Mouse (Mus musculus) kidney, postnatal 14 days (tissue): ENCODE data around the gene Hsd3b1.
"Not testable (repeated sequence)": the region's sequence is repeated elsewhere in the genome, so short reads cannot be mapped to it uniquely, and the experiment has no call there.

ENCODE experiments used
- DNase-seq: peaks from one replicate; pipeline ENCODE4 v3.0.0; 2022; ENCODE audit warnings: mixed read lengths

Hsd3b1 gene

DNA sequence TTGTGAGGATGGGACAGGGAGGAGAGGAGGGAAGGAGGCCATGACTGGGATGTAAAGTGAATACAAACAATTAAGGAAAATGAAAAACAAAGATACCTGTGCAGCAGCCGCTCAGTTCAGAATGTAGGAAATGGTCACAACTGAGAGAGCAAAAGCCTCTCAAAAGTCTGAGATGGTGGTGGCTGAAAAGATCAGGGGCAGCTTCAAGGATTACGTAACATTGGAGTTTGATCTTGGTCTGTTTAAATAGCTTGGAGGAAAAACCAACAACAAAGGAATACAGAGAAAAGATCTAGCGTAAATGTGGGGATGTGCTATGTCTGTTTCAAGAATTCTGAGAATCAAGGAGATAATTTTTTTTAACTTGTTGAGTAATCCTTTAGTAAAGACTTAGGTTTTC is at the start of gene Hsd3b1:
TSS of gene Hsd3b1 (minus strand) at position 219 of the 400 bp plus-strand sequence.
- no peak for DNase-seq

DNA sequence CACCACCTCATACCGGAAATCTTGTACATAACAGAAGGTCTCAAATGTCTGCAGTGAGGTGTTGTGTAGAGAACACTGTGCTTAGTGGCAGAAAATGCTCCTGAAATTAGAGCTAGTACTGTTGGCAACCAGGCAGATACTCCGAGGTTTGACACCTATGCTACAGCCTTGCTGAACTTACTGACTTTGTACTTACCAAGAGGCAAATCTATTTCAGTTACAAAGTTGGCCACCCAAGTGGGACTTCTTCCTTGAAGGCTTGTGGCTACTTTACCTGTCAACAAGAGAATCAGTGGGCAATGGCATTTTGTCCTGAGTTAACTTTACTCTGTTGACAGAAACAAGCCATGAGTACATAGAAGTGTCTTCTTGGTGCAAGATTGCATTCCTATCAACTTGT is 38.0 kb upstream of the Hsd3b1 start:
- no peak for DNase-seq

DNA sequence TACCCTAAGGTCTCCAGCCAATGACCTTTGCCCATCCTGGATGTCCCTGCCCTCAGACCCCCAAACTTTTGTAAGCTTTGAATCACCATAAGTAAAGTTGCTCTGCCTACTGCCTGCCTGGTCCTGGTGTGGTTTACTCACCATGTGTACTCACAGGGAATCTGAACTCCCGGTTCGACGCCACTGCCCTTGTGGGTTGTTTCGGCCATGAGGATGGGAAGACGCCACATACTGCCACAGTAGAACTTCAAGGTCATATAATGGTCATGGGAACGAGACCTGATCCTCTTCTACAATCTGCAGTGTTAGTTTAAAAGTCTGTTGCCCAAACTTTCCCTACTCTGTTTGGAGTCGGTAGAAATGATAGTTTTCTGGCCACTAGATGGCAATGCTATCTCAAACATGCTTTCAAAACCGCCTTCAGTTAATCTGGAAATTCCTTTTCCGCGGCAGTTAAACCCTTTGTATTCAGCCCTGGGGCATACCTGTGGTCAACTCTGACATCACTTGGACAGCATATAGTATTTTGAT is 35.5 kb upstream of the Hsd3b1 start:
- DNase-seq = peak; percentile 56

DNA sequence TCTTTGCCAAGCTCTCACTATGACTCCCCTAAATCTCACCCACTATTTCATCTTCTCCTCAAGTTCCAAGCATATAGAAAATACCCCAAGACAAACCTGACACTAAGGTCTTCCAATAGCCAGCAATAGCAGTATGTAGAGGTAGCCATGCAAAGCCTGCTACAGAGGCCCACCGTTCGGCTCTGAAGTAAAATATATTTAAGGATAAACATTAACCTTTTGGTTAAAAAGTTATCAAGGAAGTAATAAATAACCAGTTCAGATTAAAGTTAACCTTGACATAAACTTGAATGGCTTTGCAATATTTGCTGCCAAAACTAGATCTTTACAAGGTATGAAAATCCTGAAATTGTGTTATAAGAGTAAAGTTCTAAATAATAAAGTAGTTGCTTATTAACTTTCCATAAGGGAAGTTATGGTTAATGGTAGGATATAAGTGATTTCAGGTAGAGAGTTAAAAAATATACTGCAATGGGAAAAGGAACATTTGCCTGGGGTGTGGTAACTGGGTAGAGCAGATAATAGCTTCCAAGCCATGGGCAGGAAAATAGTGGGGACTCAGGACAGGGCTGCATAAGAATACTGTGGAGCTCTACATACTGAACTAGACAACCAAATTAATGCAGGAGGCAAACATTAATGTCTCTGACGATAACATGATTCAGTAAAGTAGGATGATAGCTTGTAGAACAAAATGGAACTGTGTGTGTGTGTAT is 33.6 kb upstream of the Hsd3b1 start, which contains the start of gene Hao2:
TSS of gene Hao2 (minus strand) at position 183 of the 716 bp plus-strand sequence.
- DNase-seq = peak; percentile 45

DNA sequence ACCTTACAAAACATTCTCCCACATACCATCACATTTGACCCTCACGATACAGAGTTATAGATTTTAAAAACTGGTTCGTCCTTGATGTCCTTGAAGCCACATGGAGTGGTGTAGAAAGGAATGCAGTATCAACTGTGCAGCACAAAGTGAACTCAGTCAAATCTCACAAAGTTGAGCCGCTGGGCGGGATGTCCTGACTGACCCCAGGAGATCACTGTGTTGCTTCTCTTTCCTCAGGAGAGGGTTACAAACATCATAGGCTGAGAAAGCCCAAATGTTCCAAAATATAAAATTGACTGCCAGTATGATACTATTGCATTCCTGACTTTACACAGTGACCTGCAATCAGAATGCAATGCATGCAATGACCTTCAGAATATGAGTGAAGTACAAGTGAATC is 30.8 kb upstream of the Hsd3b1 start:
- peak; percentile 19 for DNase-seq

DNA sequence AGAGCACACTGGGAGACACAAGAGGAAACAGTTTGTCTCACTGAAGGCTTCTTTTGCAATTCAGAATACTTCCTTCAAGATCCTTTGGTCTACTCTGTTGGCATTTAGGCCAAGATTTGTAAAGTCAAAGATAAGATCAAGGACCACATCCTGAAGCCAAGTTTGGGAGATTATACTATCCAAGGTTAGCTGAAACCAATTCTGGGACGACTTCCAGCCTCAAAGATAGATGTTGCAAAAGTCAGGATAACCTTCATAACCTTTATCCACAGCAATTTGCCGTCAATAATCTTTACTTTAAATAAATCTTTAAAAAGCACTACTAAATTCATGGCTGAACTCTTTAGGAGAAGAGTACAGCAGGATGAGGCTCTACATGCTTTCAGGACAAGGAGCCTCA is 28.6 kb upstream of the Hsd3b1 start:
- no peak for DNase-seq

DNA sequence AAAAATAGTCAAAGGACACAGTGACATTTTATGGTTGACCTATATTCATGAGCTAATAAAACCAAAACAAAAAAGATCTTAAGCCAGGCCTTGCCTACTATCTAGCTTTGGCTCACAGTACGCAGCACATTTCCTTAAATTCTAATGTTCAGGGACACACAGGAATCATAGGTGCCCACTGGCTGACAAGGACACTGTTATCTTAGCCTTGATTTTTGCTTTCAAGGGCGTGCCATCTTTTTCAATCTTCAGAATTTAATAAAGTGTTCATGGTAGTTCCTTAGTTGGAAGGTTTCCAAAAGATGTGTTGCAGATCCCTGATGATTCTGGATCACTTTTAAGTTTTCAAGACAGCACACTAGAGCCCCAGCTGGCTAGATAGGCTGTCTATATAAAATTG is 21.2 kb upstream of the Hsd3b1 start:
- DNase-seq = no peak

DNA sequence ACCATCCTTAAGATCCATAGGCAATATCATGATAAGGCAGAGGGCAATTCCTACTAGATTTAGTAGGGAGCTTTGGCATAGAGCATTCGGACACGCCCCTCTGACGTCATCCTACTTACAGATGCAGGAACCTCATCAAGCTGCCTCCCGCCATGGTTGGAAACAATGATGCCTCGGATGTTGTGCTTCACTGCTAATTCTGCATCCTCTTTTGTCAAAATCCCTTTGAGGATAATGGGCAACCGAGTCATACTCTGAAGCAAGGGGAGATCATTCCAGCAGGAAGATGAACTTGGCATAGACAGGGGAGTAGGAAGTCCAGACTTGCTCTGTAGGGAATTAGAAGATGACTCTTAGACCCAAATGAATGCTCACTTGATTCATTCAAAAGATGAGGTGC is 20.6 kb upstream of the Hsd3b1 start:
- DNase-seq = no peak

DNA sequence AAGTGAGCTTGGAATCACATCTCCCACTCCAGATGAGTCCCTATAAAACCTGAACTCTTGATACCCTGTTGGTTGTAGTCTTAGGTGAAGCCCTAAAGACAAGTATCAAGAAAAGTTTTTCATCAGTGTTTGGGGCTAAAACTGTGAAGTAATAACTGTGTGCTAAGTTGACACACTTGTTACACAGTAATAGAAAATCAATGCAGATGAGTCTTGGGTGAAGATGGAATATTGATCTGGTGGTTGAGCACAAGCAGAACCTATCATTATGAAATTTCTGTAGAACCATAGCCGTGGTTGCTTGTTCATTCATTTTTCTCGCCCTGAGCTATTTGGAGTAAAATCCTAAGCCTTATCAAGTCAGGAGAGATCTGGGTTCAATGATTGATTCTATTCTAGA is 8.6 kb upstream of the Hsd3b1 start:
- no peak for DNase-seq

DNA sequence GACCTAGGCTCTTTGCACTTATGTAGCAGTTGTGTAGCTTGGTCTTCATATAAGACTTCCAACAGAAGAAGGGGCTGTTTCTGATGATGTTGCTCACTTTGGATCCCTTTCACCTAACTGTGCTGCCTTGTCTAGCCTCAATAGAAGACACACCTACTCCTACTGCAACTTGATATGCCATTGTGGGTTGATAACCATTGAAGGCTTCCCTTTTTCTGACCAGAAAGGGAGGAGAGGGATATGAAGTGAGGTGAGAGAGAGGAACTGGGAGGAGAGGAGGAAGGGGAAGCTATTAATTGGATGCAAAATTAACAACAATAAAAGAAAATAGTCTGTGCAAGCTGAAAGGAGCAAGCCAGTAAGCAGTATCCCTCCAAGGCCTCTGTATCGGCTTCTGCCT is 3.2 kb upstream of the Hsd3b1 start:
- no peak for DNase-seq

DNA sequence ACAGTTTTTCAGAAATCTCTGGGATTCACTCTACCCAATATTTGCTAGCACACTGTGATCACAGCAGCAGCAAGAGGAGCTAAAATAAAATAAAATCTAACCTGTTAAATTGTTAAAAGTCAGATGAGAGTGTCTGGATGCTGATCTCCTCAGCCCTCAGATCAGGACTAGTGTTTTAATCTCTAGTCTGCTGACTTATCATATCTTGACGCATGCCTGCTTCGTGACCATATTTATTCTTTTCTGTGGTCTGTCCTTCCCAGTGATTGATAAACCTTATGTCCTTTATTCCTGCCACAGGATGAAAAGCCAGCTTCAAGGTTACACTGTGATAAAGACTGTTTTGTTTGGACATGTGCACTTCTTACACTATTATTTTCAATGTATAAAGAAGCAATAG is 1.5 kb downstream of the Hsd3b1 start:
- no peak for DNase-seq

DNA sequence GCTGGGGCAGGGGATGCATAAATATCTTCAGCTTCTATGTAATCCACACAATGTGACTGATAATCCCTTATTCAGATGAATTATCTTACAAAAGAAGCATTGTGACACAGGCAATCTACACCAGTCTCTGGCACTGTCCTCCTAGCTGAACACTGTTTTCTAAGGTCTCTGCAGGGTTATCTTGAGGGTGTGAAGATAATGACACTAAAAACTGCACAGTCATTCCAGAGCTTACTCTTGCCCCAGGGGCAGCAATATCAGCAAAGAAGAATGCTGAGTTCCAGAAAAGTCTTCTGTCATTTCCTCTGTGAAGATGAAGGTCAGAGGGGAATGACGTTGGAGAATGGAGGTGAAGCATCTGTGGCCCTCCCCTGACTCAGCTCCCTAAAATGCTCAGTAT is 2.7 kb downstream of the Hsd3b1 start:
- no peak for DNase-seq

DNA sequence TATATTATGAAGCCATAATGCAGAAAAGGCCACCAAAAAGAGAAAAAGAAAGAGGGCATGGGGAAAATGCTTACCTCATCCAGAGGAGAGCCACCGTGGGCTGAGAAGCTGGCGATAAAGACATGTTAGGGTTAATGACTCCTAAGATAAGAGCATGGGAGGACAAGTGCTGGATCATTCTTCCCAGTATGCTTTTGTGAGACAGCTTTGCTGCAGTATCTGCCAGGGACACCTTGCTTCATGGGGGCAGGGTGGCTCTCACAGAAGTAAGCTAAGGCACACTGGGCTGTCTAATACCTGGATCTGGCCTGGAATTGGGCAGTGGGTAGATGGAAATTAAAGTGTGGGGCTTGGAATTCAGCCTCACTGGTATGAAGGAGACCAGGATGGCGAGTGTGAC is 4.4 kb downstream of the Hsd3b1 start:
- DNase-seq = no peak

DNA sequence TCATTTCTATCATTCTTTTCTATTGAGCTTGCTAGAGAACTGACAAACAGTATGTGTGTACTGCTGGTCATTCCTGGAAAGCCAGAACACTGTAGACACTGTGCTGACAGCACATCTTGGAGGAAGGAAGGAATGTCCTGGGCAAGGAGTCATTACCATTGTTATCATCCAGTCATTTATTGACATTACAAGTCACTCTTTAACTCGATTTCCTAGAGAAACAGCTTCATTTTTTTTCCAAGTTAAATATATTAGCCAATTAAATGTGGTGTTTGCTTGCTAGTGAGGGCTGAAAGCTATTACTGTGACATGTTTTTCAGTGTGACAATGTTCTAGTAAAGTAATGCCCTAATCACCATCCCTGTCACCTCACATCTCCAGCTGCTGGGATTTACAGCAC is 5.9 kb downstream of the Hsd3b1 start:
- DNase-seq = no peak

DNA sequence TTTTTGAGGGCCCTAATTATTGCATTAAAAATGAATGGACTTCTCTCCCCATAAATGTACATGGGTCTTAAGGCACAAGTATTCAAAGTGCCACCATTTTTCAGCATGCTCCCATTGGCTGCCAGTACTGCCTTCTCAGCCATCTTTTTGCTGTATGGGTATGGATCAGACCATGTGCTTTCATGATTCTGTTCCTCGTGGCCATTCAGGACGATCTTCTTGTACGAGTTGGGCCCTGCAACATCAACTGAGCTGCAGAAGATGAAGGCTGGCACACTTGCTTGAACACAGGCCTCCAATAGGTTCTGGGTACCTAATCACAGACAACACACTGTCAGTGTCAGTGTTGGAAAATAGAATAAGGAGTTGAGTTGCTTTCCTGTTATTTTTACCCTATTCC is 6.5 kb downstream of the Hsd3b1 start:
- DNase-seq = no peak

DNA sequence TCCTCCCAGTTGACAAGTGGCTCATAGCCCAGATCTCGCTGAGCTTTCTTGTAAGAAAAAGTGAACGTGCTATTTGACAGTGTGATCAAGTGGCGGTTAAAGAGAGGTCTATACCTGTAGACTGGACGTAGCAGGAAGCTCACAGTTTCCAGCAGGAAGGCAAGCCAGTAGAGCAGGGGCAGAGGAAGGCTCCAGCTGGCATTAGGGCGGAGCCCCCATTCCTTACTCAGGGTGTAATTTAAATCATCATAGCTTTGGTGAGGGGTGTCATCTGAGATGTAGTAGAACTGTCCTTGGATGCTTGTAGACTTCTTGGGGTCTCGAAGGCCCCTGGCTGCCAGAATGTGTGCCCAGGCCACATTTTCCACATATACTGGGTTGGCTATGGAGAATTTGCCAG is 7.0 kb downstream of the Hsd3b1 start:
- DNase-seq = no peak

DNA sequence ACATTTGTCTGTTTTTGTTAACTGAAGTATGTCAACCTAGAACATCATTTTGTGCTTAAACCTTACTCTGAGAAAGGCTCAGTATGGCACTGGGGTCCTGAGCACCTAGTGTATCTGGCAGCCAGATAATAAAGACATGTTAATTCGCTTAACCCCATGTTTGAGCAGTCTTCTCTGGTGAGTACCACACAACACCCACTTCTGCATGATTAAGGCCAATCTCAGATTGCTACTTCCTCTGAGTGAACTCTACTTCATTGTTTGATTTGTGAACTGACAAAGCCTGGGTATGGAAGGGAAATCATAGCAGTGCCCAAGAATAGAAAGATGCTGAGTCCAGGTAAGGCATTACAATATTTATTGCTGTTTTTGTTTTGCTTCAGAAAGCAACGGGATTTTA is 7.7 kb downstream of the Hsd3b1 start:
- DNase-seq = no peak

DNA sequence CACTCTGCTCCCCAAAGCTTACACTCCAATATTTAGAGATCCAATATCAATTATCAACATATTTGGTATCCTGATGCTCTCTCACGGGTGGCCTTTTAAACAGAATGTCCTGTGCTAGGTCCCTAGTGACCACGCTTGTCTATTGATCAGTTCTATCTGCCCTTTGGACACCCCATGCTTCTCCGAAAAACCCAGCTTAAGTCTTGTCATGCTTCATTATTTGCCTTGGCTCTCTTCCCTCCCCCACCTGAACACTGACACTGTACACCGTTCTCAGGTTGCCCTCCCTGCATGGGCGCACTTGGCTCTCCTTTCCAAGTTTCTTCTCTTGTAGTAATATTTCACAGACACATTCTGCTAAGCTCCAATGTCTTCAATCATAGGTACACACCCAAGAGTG is 9.3 kb downstream of the Hsd3b1 start:
- no peak for DNase-seq

DNA sequence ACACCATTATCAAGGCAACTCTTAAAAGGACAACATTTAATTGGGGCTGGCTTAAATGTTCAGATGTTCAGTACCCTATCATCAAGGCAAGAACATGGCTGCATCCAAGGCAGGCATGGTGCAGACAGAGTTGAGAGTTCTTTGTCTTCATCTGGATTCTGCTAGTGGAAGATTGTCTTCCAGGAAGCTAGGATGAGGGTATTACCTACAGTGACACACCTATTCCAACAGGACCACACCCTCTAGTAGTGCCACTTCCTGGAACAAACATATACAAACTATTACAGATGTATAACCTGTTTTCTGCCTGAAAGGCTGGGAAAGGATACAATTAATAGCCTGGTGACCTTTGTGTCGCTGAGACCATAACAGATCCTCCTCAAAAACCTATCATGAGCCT is 10.7 kb downstream of the Hsd3b1 start:
- DNase-seq = no peak

DNA sequence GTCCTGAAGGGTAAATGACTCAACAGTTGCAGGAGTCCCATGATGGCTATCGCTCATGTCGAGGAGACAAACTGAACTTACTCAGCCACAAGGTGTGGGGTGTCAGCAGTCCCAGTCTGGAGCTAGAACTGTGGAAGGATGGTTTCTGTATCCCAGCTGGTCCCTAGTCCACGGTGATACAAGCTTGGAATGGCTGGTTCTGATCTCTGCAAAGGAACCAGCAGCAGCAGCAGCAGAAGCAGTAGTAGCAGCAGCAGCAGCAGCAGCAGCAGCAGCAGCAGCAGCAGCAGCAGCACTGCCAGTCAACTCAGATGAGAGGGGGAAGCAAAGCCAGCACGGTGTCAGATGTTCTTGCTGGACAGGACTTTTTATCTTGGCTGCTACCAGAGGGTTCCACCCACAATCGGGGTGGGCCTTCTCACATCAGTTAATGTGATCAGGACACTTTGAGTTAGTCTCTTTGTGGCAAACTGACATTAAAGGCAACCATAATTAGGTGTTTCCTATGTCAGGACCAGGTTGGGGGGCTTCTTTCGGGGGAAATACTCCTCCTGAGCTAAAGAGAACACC is 45.4 kb downstream of the Hsd3b1 start, which contains the start of gene Hsd3b6:
TSS of gene Hsd3b6 (minus strand) at position 343 of the 570 bp plus-strand sequence.
- DNase-seq = no peak

DNA sequence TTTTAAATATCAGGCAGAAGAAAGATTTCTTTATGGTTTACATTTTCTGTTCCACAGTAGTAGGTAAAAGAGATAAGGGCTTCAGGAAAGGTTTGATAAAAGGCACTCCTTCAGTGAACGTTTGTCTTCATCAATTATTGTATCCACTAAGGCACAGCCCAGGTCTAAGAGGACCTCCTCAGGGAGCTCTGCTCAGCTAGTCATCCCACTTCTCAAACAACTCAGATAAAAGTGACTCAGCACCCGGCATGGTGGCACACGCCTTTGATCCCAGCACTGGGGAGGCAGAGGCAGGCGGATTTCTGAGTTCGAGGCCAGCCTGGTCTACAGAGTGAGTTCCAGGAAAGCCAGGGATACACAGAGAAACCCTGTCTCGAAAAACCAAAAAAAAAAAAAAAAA is 46.9 kb downstream of the Hsd3b1 start:
- DNase-seq = not testable (repeated sequence)

DNA sequence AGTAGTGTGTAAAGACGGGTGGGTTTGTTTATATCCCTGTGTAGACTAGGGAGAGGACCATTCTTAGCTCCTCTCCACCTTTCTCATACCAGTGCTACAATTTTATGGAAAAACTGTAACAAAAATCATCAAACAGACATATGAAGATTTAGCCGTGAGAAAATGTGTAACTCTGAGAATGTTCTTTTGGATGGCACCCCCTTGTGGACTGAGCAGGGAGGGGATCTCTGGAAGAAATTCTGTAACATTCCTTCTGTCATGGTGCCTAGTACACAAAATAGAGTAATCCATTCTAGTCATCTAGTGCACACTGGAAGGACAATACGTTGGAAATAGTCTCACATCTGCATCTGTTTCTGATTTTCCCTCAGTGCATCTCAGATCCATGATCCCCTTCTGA is 54.6 kb downstream of the Hsd3b1 start:
- DNase-seq = not testable (repeated sequence)
